Mouse (Mus musculus): ENCODE measurements around the gene Olfr1195. TPM values are rescaled to one million over a fixed set of nuclear protein-coding genes. Genes with fewer than 3 reads are reported as not detected.

Olfr1195 gene
- polyA plus RNA-seq (2015; fragmentation: Nextera tagmentation; extraction: Ambion mirVana) = not detected in 2 replicates

GRCm38 (mm10) chr2:88689087-88689486 lies at the start of gene Olfr1195:
Gene Olfr1195 (minus strand): TSS chr2:88689187.

GRCm38 (mm10) chr2:88732266-88732665 lies 43.3 kb upstream of the Olfr1195 start, which contains the start of gene Olfr1197:
Gene Olfr1197 (minus strand): TSS chr2:88732366.

GRCm38 (mm10) chr2:88704497-88704896 lies 15.5 kb upstream of the Olfr1195 start, which contains the start of gene Olfr1196:
Gene Olfr1196 (minus strand): TSS chr2:88704597.

GRCm38 (mm10) chr2:88675328-88675727 lies 13.7 kb downstream of the Olfr1195 start, which contains the start of gene Olfr1193:
Gene Olfr1193 (plus strand): TSS chr2:88675628.

GRCm38 (mm10) chr2:88648209-88648608 lies 40.8 kb downstream of the Olfr1195 start, which contains the start of gene Olfr1192-ps1:
Gene Olfr1192-ps1 (plus strand): TSS chr2:88648509.

GRCm38 (mm10) chr2:88640242-88640641 lies 48.7 kb downstream of the Olfr1195 start, which contains the start of gene Olfr1191-ps1:
Gene Olfr1191-ps1 (plus strand): TSS chr2:88640542.

Other genes starting within 250 kb of the Olfr1195 start
- gene Gm13757, start 240.1 kb downstream of the Olfr1195 start, polyA plus RNA-seq (2015; fragmentation: Nextera tagmentation; extraction: Ambion mirVana) = not detected in 2 replicates
- gene Olfr1183, start 234.3 kb downstream of the Olfr1195 start, polyA plus RNA-seq (2015; fragmentation: Nextera tagmentation; extraction: Ambion mirVana) = not detected in 2 replicates
- gene Olfr1184, start 205.6 kb downstream of the Olfr1195 start, polyA plus RNA-seq (2015; fragmentation: Nextera tagmentation; extraction: Ambion mirVana) = not detected in 2 replicates
- not detected in 2 replicates for gene Olfr1185-ps1, start 195.9 kb downstream of the Olfr1195 start, polyA plus RNA-seq (2015; fragmentation: Nextera tagmentation; extraction: Ambion mirVana)
- not detected in 2 replicates for gene Olfr1186, start 170.6 kb downstream of the Olfr1195 start, polyA plus RNA-seq (2015; fragmentation: Nextera tagmentation; extraction: Ambion mirVana)
- not detected in 2 replicates for gene Olfr1188, start 132.3 kb downstream of the Olfr1195 start, polyA plus RNA-seq (2015; fragmentation: Nextera tagmentation; extraction: Ambion mirVana)
- not detected in 2 replicates for gene Olfr1189, start 102.7 kb downstream of the Olfr1195 start, polyA plus RNA-seq (2015; fragmentation: Nextera tagmentation; extraction: Ambion mirVana)
- gene Olfr1191-ps1, start 48.6 kb downstream of the Olfr1195 start, polyA plus RNA-seq (2015; fragmentation: Nextera tagmentation; extraction: Ambion mirVana) = not detected in 2 replicates
- not detected in 2 replicates for gene Olfr1192-ps1, start 40.7 kb downstream of the Olfr1195 start, polyA plus RNA-seq (2015; fragmentation: Nextera tagmentation; extraction: Ambion mirVana)
- not detected in 2 replicates for gene Olfr1193, start 13.6 kb downstream of the Olfr1195 start, polyA plus RNA-seq (2015; fragmentation: Nextera tagmentation; extraction: Ambion mirVana)
- gene Olfr1196, start 15.4 kb upstream of the Olfr1195 start, polyA plus RNA-seq (2015; fragmentation: Nextera tagmentation; extraction: Ambion mirVana) = not detected in 2 replicates
- gene Olfr1197, start 43.2 kb upstream of the Olfr1195 start, polyA plus RNA-seq (2015; fragmentation: Nextera tagmentation; extraction: Ambion mirVana) = not detected in 2 replicates
- not detected in 2 replicates for gene Olfr1198, start 62.2 kb upstream of the Olfr1195 start, polyA plus RNA-seq (2015; fragmentation: Nextera tagmentation; extraction: Ambion mirVana)
- not detected in 2 replicates for gene Olfr1199, start 71.3 kb upstream of the Olfr1195 start, polyA plus RNA-seq (2015; fragmentation: Nextera tagmentation; extraction: Ambion mirVana)
- not detected in 2 replicates for gene Olfr1200, start 81.3 kb upstream of the Olfr1195 start, polyA plus RNA-seq (2015; fragmentation: Nextera tagmentation; extraction: Ambion mirVana)
- not detected in 2 replicates for gene Olfr1201, start 103.8 kb upstream of the Olfr1195 start, polyA plus RNA-seq (2015; fragmentation: Nextera tagmentation; extraction: Ambion mirVana)
- not detected in 2 replicates for gene Olfr1202, start 125.3 kb upstream of the Olfr1195 start, polyA plus RNA-seq (2015; fragmentation: Nextera tagmentation; extraction: Ambion mirVana)
- not detected in 2 replicates for gene Olfr1205, start 140.6 kb upstream of the Olfr1195 start, polyA plus RNA-seq (2015; fragmentation: Nextera tagmentation; extraction: Ambion mirVana)
- not detected in 2 replicates for gene Olfr1204, start 160.1 kb upstream of the Olfr1195 start, polyA plus RNA-seq (2015; fragmentation: Nextera tagmentation; extraction: Ambion mirVana)
- gene Olfr1206, start 174.0 kb upstream of the Olfr1195 start, polyA plus RNA-seq (2015; fragmentation: Nextera tagmentation; extraction: Ambion mirVana) = not detected in 2 replicates
- gene Olfr1208, start 213.1 kb upstream of the Olfr1195 start, polyA plus RNA-seq (2015; fragmentation: Nextera tagmentation; extraction: Ambion mirVana) = not detected in 2 replicates
- not detected in 2 replicates for gene Olfr1209, start 226.0 kb upstream of the Olfr1195 start, polyA plus RNA-seq (2015; fragmentation: Nextera tagmentation; extraction: Ambion mirVana)
- not detected in 2 replicates for gene Olfr1211, start 248.9 kb upstream of the Olfr1195 start, polyA plus RNA-seq (2015; fragmentation: Nextera tagmentation; extraction: Ambion mirVana)

Measured in spleen, postnatal 0 days (tissue).